Mouse (Mus musculus) midbrain, embryonic 13.5 days (tissue): ENCODE data around the gene Csgalnact2. TPM values are rescaled to one million over a fixed set of nuclear protein-coding genes. Genes with fewer than 3 reads are reported as not detected.
A peak's percentile ranks its signal among the peaks of the same experiment; 100 is the strongest.

Experiments
- ATAC-seq: fragments of 200-750 bp; cut with Nextera tagmentation; 2 replicates; pipeline ENCODE4 v1.8.0; 2017; ENCODE audit warnings: mild to moderate bottlenecking, moderate TSS enrichment, moderate library complexity
- H3K27ac ChIP-seq: fragments of 300-500 bp; sonication (generic); 2 replicates; pipeline ENCODE4 v1.5.1; 2015; ENCODE audit warnings: inconsistent platforms, mild to moderate bottlenecking, moderate library complexity
- H3K27me3 ChIP-seq: fragments of 300-500 bp; sonication (generic); 2 replicates; pipeline ENCODE4 v1.6.1; 2015; ENCODE audit warnings: mild to moderate bottlenecking, inconsistent platforms
- H3K36me3 ChIP-seq: fragments of 300-500 bp; sonication (generic); 2 replicates; pipeline ENCODE4 v1.6.1; 2015; ENCODE audit warnings: mild to moderate bottlenecking, inconsistent platforms
- H3K4me1 ChIP-seq: fragments of 300-500 bp; sonication (generic); replicated peaks from 2 replicates; pipeline ENCODE4 v1.6.1; 2015; ENCODE audit warnings: inconsistent platforms
- H3K4me2 ChIP-seq: fragments of 300-500 bp; sonication (generic); replicated peaks from 2 replicates; pipeline ENCODE4 v1.6.1; 2015; ENCODE audit warnings: moderate library complexity, mild to moderate bottlenecking, inconsistent platforms
- H3K4me3 ChIP-seq: fragments of 300-500 bp; sonication (generic); replicated peaks from 2 replicates; pipeline ENCODE4 v1.5.1; 2015; ENCODE audit warnings: mild to moderate bottlenecking, inconsistent platforms
- H3K9ac ChIP-seq: fragments of 300-500 bp; sonication (generic); replicated peaks from 2 replicates; pipeline ENCODE4 v1.6.1; 2015; ENCODE audit warnings: mild to moderate bottlenecking, inconsistent platforms
- H3K9me3 ChIP-seq: fragments of 300-500 bp; sonication (generic); 2 replicates; pipeline ENCODE4 v1.6.1; 2016; ENCODE audit warnings: mild to moderate bottlenecking, inconsistent platforms
- WGBS: fragments of 180-500 bp; shearing (Covaris S2); methylation state at CpG from one replicate; pipeline ENCODE4 v1.1.7; 2015; 5-methylcytosine and 5-hydroxymethylcytosine counted together
- microRNA-seq: library from miRNA; unstranded; fragments of <30 nt; microRNA quantifications from one replicate; pipeline ENCODE4, GENCODE M21; 2016
- polyA plus RNA-seq: library from polyadenylated mRNA; unstranded; fragments of >200 nt; fragmentation: Nextera tagmentation; extraction: Ambion mirVana; gene quantifications from 2 replicates; pipeline ENCODE4 v1.2.1, GENCODE M21; 2015

Csgalnact2 gene
- polyA plus RNA-seq, 1 experiment from 2014 or later, result 6.9 TPM

- Histone ChIP-seq H3K27ac (no peak overlapping the region), H3K4me1 (peaks cover 21% of the 10 kb centered on the region), H3K9me3 (no peaks in the 10 kb centered on the region), H3K4me2 (no peak overlapping the region), H3K9ac (no peak overlapping the region), H3K4me3 (no peak overlapping the region), H3K36me3 (no peaks in the 10 kb centered on the region), H3K27me3 (peaks cover 21% of the 10 kb centered on the region)
- no peak for ATAC-seq
- WGBS, result 78% methylated on average over 5 of the region's 5 CpGs
Observed at GRCm38 (mm10) chr6:118070321-118071012, 68.5 kb downstream of the Csgalnact2 start.

- ATAC-seq, result no peak
- Histone ChIP-seq H3K4me2 (no peak overlapping the region), H3K4me1 (peaks cover 24% of the 10 kb centered on the region), H3K27ac (no peak overlapping the region), H3K9me3 (no peaks in the 10 kb centered on the region), H3K36me3 (no peaks in the 10 kb centered on the region), H3K27me3 (peaks cover 27% of the 10 kb centered on the region), H3K9ac (no peak overlapping the region), H3K4me3 (no peak overlapping the region)
- 72% methylated on average over 7 of the region's 7 CpGs for WGBS
Observed at GRCm38 (mm10) chr6:118067720-118068119, 71.2 kb downstream of the Csgalnact2 start.

DNA sequence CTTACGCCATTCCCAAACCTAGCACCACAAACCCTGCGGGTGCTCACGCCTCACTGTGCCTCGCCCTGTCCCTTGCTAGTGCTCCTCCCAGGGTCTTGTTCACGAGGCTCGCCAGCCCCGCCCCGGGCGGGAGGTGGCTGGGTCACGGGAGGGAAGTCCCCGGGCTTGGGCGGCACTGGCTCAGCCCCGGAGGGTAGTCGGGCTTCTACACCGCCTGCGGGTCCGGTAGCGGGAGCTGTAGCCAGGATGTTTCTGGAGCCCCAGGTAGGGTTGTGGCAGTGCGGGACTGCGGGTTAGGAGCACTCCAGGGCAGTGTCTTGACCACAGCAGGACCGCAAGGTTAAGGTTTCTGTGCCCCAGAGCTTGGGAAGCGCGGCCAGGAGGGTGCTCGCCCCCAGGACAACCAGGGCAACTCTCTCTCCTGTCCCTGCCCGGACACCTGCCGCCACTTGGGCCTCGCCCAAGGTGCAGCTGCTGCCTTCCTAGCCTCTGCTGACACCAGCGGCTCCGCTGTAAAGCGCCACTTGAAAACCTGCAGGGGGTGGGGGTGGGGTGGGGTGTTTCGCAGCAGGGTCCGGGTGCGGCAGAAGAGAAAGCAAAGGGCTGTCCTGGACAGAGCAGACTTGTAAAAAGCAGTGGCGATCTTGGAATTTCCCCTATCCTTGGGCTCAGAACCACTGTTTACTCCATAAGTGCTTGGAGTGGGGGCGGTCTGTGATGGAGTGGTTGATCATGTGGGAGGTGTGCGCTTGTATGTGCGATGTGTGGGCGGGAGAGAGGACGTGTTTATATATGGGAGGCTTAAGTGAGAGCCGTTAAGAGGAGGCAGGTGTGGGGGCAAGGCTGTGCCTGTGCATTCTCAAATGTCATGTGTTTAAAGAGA, 72.5 kb downstream of the Csgalnact2 start:
- Histone ChIP-seq H3K4me3 (peak overlapping the region; percentile 52), H3K36me3 (no peaks in the 10 kb centered on the region), H3K9ac (peak overlapping the region; percentile 71), H3K4me1 (peaks cover 24% of the 10 kb centered on the region), H3K27ac (no peak overlapping the region), H3K4me2 (peak overlapping the region; percentile 99), H3K9me3 (no peaks in the 10 kb centered on the region), H3K27me3 (peaks cover 27% of the 10 kb centered on the region)
- 2% methylated on average over 40 of the region's 40 CpGs for WGBS
- ATAC-seq, result peak; percentile 74

DNA sequence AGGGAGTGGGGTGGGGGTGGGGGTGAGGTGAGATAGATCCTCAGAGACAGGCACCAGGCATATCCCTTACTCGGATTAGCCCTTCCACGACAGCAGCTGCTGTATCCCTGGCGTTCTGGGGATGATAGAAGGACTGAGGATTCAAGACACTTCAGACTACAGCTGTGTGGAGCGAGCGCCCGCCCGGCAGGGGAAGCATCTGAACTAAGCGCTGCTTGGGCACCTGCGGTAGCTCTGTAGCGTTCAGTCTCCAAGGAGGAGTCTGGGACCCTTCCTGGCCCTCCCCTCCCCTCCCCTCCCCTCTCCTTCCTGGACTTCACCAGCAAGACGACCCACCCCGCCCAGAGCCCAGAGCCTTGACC, 73.1 kb downstream of the Csgalnact2 start:
- Histone ChIP-seq H3K4me2 (peak overlapping the region; percentile 99), H3K4me3 (peak overlapping the region; percentile 52), H3K9ac (peak overlapping the region; percentile 71), H3K27me3 (peaks cover 27% of the 10 kb centered on the region), H3K36me3 (no peaks in the 10 kb centered on the region), H3K9me3 (no peaks in the 10 kb centered on the region), H3K27ac (no peak overlapping the region), H3K4me1 (peaks cover 24% of the 10 kb centered on the region)
- ATAC-seq, result peak; percentile 77
- 0% methylated on average over 12 of the region's 12 CpGs for WGBS

DNA sequence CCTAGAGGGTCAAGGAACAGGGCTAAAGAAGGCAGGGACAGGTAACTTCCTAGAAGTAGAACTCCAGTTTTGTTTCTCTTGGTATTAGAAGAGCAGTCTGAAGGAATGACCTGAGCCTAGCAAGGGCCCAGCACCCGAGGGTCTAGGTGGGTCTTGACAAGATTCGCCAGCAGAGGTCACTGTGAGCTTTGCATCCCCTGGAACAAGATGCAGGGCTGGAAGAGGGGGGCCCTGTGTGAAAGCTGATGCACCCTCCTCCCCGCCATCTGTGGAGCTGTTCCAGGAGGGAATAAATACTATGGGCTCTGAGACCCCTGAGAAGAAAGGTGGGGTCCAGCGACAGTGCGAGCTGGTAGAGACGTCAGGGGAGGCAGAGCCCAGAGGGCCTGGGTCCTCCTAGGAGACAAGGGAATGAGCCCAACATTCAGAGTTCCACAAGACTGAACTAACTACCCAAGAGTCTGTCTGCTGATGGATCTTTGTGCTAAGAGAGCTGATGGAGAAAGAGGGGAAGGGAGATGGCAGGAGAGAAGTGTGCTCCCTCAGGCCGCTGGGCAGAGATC, 73.9 kb downstream of the Csgalnact2 start:
- peaks cover 24% of the 10 kb centered on the region for H3K4me1 ChIP-seq
- H3K9me3 ChIP-seq, result no peaks in the 10 kb centered on the region
- peak overlapping the region; percentile 99 for H3K4me2 ChIP-seq
- no peaks in the 10 kb centered on the region for H3K36me3 ChIP-seq
- ATAC-seq, result peak; percentile 41
- peak overlapping the region; percentile 71; the same call in 1 of the 2 replicates for H3K9ac ChIP-seq
- WGBS, result 15% methylated on average over 7 of the region's 7 CpGs
- H3K27ac ChIP-seq, result no peak overlapping the region
- no peak overlapping the region for H3K4me3 ChIP-seq
- peaks cover 27% of the 10 kb centered on the region for H3K27me3 ChIP-seq

DNA sequence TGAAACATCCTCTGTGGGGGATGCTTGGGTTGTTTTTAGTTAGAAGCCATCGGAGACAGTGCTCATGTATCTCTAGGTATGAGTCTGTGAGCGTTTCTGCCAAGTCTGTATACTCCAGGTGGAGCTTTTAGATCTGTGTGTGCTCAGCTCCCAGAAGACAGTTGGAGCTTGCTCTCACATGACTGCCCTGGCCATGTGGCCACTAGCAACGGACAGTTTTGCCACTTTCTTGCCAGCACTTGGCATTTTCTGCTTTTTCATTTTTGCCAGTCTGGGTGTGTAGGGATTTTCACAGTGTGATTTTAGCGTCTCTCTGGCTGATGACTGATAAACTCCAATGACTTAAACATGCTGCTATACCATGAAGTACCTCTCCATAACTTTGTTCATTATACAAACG, 75.7 kb downstream of the Csgalnact2 start:
- no peak overlapping the region for H3K4me2 ChIP-seq
- no peaks in the 10 kb centered on the region for H3K36me3 ChIP-seq
- peaks cover 24% of the 10 kb centered on the region for H3K4me1 ChIP-seq
- H3K27ac ChIP-seq, result no peak overlapping the region
- H3K27me3 ChIP-seq, result peaks cover 25% of the 10 kb centered on the region
- 71% methylated on average over 5 of the region's 5 CpGs for WGBS
- ATAC-seq, result no peak
- no peak overlapping the region for H3K9ac ChIP-seq
- H3K4me3 ChIP-seq, result no peak overlapping the region
- H3K9me3 ChIP-seq, result no peaks in the 10 kb centered on the region

- ATAC-seq, result no peak
- WGBS, result 93% methylated on average over 4 of the region's 4 CpGs
- Histone ChIP-seq H3K36me3 (no peaks in the 10 kb centered on the region), H3K4me3 (no peak overlapping the region), H3K9ac (no peak overlapping the region), H3K4me1 (peaks cover 15% of the 10 kb centered on the region), H3K4me2 (no peak overlapping the region), H3K27me3 (peaks cover 7% of the 10 kb centered on the region), H3K9me3 (no peaks in the 10 kb centered on the region), H3K27ac (no peak overlapping the region)
Observed at GRCm38 (mm10) chr6:118061266-118061665, 77.7 kb downstream of the Csgalnact2 start.

Small RNA genes lying within 50 kb of the gene (microRNA-seq; reads per million reads assigned to microRNA genes)
- not detected for gene Mir7044

Other genes starting within 250 kb of the Csgalnact2 start
- gene Hnrnpf, start 238.8 kb downstream of the Csgalnact2 start, polyA plus RNA-seq, result 361 and 363 TPM in 2 replicates
- gene Fxyd4, start 201.4 kb downstream of the Csgalnact2 start, polyA plus RNA-seq, result 5.2 TPM in 2 replicates
- 1.2 and 1.4 TPM in 2 replicates for gene Rasgef1a, start 127.7 kb downstream of the Csgalnact2 start, polyA plus RNA-seq
- 3.7 and 4.2 TPM in 2 replicates for gene Ret, start 58.6 kb upstream of the Csgalnact2 start, polyA plus RNA-seq